Mouse (Mus musculus) left cerebral cortex, postnatal 4 days (tissue): ENCODE measurements around the gene Drd3. TPM values are rescaled to one million over a fixed set of nuclear protein-coding genes. Genes with fewer than 3 reads are reported as not detected.

Experiments
- DNase-seq: peaks from one replicate; pipeline ENCODE4 v3.0.0-alpha.2; 2022
- intact Hi-C: fragments of 180-260 bp; cut with DNase I; formaldehyde crosslinking; loops from one replicate; pipeline ENCODE4 v1.15.1; 2025
- total RNA-seq, 2 experiments: library from RNA; stranded (reverse); gene quantifications; 2 replicates each; pipeline ENCODE4 v1.2.3; 2021

The Drd3 gene
- total RNA-seq, result under 1 TPM; 0.26 to 0.46 TPM

DNA sequence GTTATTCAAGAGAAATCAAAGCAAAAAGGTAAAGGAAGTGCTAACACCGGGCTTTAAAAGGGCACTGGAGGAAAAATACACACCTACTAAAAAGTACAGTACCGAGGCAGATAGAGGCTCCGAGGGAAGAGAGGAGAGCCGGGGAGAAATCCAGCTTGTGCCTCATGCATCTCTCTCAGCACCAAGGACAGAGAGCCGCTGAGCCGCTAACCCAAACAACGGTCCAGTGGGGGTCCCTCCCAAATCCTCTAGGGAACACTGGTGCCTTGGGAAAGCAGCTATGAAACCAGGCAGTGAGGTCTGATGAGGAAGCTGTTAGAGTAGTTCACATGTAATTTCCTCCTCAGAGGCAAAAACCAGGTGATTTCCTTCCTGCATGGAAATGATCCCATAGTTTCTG, at the start of gene Drd3:
Gene Drd3, plus strand, starts transcription at position 276 of the 400 bp plus-strand sequence.
- DNase-seq, result no peak
- intact Hi-C loops, result no loop called here

- no peak for DNase-seq
- intact Hi-C loops, result no loop called here
These were observed 45.3 kb upstream of the Drd3 start for GRCm38 (mm10) chr16:43708335-43709061.

DNA sequence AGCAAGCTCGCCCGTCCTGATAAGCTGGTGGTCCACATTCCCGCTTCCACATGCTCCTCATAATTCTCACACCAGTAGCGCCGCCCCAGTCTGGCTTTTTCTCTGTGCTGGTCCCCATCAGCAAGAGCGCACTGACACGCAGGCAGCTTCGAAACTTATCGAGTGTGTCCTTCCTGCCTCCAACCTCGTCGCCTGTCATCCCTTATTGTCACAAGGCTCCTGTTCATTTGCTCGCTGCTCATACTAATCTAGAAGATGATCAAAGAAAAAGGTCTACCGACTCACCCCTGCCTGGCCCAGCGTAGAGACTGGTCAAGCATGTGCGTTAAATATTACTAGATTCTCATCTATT, 44.8 kb upstream of the Drd3 start:
- intact Hi-C loops, result no loop called here
- DNase-seq, result peak; percentile 46

- no peak for DNase-seq
- intact Hi-C loops, result no loop called here
These were observed 44.2 kb upstream of the Drd3 start for GRCm38 (mm10) chr16:43709432-43710133.

- intact Hi-C loops, result no loop called here
- no peak for DNase-seq
These were observed 43.7 kb upstream of the Drd3 start for GRCm38 (mm10) chr16:43710134-43710475.

- no peak for DNase-seq
- intact Hi-C loops, result no loop called here
These were observed 43.2 kb upstream of the Drd3 start for GRCm38 (mm10) chr16:43710651-43711050.

DNA sequence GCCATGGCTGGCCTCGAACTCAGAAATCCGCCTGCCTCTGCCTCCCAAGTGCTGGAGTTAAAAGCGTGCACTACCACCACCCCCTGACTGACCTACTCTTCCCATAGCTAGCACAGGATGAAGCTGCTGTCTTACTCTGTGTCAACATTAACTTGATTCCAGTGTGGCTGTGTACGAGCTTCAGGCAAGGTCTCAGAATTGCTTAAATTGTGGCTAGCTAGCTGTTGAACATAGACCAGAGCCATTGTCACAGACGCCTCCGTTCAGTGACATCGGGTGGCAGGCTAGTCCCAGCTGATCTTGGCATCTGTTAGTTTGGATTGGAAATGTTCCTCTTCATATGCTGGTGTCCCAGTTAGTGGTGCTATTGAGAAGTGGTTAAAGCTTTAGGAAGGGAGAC, 42.5 kb upstream of the Drd3 start:
- intact Hi-C loops, result no loop called here
- DNase-seq, result no peak

DNA sequence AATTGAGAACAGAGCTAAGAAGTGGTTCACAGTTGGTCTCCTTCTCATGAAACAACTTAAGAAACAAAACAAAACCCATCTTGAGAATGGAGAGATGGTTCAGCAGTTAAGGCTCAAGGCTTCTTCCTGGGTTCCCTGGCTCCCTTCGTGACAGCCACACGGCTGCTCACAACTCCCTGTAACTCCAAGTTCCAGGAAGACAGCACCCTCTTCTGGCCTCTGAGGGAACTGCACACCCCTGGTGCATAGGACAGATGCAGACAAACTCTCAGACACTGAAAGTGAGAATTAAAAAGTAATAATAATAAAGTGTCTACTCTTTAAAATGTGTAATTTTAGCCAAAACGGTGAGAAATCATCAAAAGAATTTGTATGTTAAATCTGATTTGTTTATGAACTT, 29.4 kb upstream of the Drd3 start:
- intact Hi-C loops, result no loop called here
- DNase-seq, result no peak

GRCm38 (mm10) chr16:43729506-43730221, 24.2 kb upstream of the Drd3 start:
- DNase-seq, result no peak
- intact Hi-C loops, result no loop called here

DNA sequence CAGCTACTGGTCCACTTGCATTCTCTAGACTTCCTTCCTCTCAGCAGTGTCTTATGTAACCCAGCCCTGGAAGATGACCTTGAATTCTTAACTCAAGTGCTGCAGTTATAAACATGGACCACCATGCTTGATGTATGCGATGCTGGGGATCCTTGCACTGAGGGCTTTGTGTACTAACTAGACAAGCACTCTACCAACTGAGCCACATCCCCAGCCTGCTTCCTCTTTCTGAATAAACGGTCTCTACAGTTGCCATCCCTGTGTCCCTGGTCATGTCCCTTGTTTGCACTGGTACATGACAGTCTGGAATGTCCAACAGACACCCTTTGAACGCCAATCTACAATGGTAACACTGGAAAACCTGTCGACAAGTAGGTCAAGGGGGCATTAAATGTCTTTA, 23.5 kb upstream of the Drd3 start:
- intact Hi-C loops, result no loop called here

DNA sequence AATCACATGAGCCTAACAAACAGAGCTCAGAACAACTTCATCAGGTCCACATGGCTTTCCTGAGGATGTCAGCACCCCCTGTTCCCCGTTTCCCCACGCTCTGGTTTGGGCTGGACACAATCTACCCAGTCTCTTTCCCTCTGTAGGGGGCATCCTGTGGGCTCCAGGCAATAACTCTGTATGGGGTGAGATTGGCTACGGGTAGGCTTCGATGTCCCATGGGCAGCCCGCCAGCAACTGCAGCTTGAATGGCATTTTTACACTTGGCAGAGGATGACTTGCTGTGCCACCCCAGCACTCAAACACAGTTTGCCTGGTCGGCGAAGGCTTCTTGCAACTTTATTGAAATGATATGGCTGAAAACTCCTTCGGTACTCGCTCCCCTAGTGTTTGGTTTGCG, 21.3 kb upstream of the Drd3 start:
- peak; percentile 52 for DNase-seq
- intact Hi-C loops, result no loop called here

More for the DNA sequence above, 23.5 kb upstream of the Drd3 start:
- DNase-seq, result no peak

- DNase-seq, result no peak
- intact Hi-C loops, result no loop called here
These were observed 20.9 kb upstream of the Drd3 start for GRCm38 (mm10) chr16:43732900-43733299.

GRCm38 (mm10) chr16:43737933-43738332, 15.9 kb upstream of the Drd3 start:
- no peak for DNase-seq
- intact Hi-C loops, result no loop called here

DNA sequence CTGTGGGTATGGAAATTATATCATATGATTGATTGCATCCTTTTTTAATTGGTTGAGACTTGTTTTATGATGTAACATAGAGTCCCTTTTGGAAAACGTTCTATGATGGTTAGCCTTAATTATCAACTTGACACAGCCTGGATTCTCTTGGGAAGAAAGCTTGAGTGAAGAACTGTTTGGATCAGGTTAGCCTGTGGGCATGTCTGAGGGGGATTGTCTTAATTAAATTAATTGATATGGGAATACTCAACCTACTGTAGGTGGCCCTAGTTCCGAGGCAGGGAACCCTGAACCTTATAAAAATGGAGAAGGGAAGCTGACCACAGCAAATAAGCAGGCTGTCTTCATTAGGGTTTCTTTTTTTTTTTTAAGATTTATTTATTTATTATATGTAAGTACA, 12.9 kb upstream of the Drd3 start:
- intact Hi-C loops, result no loop called here
- DNase-seq, result no peak

- no peak for DNase-seq
- intact Hi-C loops, result no loop called here
These were observed 5.4 kb upstream of the Drd3 start for GRCm38 (mm10) chr16:43748424-43748823.

GRCm38 (mm10) chr16:43752900-43753299, 926 bp upstream of the Drd3 start:
- intact Hi-C loops, result no loop called here
- no peak for DNase-seq

DNA sequence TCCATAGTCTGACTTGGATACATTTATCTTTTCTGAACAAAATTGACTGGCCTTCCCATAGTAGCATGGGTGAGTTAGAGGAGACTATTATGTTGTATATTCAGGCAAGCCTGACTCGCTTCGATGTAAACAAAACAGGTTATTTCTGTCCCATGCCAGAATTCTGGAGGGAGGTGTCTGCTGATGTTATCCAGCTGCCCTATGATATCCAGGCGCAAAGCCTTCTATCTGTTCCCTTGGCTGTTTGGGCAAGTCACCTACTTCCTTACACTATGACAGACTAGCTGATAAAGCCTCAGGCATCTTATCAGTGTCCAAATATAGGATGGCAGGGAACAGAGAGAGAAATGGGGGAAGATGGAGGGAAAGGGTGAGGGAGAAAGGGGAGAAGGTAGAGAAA, 18.5 kb downstream of the Drd3 start:
- no peak for DNase-seq
- intact Hi-C loops, result no loop called here

DNA sequence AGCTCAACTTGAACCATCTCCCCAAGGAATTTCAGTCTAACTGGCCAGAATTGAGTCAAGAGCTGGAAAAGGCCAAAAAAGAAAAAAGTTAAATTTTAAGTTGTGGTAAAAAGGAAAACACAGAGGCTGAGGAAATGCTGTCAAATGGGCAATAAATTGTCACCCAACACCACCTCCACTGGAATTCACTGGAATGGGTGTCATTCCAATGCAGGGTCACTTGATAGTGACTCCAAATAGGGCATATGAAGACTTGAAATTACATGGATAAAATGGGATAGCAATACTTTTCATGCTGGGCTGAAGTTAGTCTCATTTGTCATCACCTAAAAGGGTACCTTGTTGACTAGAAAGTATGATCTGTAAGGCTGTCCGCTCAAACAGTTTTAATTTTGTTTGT, 18.9 kb downstream of the Drd3 start:
- DNase-seq, result no peak
- intact Hi-C loops, result no loop called here

DNA sequence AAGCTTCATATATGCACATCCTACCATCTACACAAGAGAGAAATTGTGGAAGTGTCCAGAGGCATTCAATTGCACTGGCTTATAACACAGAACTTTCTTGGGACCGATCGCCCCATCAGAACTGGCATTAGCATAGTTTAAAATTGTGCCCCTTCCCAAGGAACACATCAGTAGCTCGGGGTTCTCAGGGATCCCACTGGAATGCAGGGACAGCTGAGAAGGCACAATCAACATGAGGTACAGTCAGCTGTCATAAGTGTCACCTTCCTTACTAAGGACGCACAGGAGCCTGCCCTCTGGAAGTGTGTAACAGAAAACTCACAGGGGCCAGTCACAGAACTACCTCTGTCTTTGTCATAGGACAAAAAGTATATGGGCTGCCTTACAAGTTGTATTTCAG, 19.7 kb downstream of the Drd3 start:
- DNase-seq, result no peak
- intact Hi-C loops, result no loop called here

GRCm38 (mm10) chr16:43776886-43777285, 23.1 kb downstream of the Drd3 start:
- intact Hi-C loops, result no loop called here
- no peak for DNase-seq

DNA sequence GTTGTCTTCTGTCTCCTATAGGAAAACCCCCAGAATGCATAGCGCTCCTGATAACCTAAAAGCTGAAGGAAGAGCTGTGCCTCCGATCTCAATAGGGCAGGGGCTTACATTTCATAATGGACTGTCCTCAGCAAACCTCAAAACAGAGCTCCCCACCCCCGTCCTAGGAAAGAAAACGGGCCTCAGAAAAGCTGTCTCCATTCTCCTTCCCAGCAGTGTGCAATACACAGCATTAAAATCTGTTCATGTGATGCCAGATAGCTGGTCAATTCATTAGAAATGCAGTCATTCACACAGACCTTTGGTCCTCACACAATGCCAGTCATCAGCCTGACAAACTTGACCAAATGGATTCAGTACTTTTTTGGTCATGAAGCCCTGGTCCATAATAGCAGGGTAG, 45.7 kb downstream of the Drd3 start:
- intact Hi-C loops, result no loop called here
- no peak for DNase-seq

DNA sequence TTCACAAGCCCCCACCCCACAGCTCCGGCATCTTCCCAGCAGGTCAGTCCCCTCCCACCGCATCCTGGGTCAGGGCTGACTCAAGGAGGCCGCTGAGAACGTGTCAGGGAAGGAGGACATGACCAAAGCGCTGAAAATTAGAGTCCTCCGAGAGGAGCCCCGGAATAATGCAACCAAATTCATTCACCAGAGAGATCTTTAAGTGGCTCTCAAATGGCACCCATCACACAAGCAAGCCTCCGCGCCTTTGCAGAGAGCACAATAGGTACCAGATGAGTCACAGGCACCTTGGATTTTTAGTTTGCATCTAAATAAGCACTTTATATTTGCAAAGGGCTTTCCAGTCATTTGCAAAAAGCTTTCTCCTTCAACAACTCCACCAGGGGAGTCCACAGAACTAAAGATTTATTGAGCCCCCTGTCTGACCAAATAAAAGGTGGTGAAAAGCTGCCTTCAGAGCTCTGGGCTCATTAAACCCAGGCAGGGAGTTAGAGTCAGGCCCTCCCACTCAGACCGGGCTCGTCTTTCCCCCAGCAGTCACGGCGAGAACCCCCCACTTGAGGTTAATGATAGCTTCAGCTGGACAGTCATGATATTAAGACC, 46.4 kb downstream of the Drd3 start:
- DNase-seq, result no peak
- intact Hi-C loops, result loop anchor here (10.0 kb wide), 1 partner anchor 285 kb away; no protein-coding TSS in a partner anchor
